Mouse (Mus musculus) gastrocnemius, postnatal 36 days (tissue): ENCODE data around the gene Cdca7l. TPM values are rescaled to one million over a fixed set of nuclear protein-coding genes. Genes with fewer than 3 reads are reported as not detected.

Source experiments
- DNase-seq, 2 experiments: peaks; one replicate each; pipeline ENCODE4 v3.0.0; 2022
- intact Hi-C: fragments of 180-260 bp; cut with DNase I; formaldehyde crosslinking; loops from one replicate; pipeline ENCODE4 v1.15.1; 2025
- total RNA-seq, 2 experiments: library from RNA; stranded (reverse); gene quantifications; 2 replicates each; pipeline ENCODE4 v1.2.3; 2021

The Cdca7l gene
- total RNA-seq, 2 experiments from 2014 or later: 0.20 to 0.27 TPM

GRCm38 (mm10) chr12:117808355-117809326 is 4.6 kb downstream of the Cdca7l start:
- no peak for DNase-seq
- intact Hi-C loops: no loop called here

- DNase-seq: no peak
- intact Hi-C loops: loop anchor here (10.0 kb wide), 1 partner anchor 1045 kb away; no protein-coding TSS in a partner anchor
These were observed 5.4 kb downstream of the Cdca7l start for GRCm38 (mm10) chr12:117809327-117810017.

GRCm38 (mm10) chr12:117810074-117810473 is 6.0 kb downstream of the Cdca7l start:
- intact Hi-C loops: loop anchor here (10.0 kb wide), 1 partner anchor 1045 kb away; no protein-coding TSS in a partner anchor
- no peak for DNase-seq

GRCm38 (mm10) chr12:117820138-117820858 is 16.2 kb downstream of the Cdca7l start:
- intact Hi-C loops: loop anchor here (1.0 kb wide), 1 partner anchor 33 kb away; no protein-coding TSS in a partner anchor
- DNase-seq: no peak

GRCm38 (mm10) chr12:117820859-117821221 is 16.8 kb downstream of the Cdca7l start:
- intact Hi-C loops: loop anchor here (1.0 kb wide), 1 partner anchor 32 kb away; no protein-coding TSS in a partner anchor

GRCm38 (mm10) chr12:117821394-117821793 is 17.3 kb downstream of the Cdca7l start:
- DNase-seq: no peak
- intact Hi-C loops: no loop called here

More at GRCm38 (mm10) chr12:117820859-117821221, 16.8 kb downstream of the Cdca7l start:
- DNase-seq: no peak

GRCm38 (mm10) chr12:117828350-117828749 is 24.3 kb downstream of the Cdca7l start:
- intact Hi-C loops: no loop called here
- no peak for DNase-seq

GRCm38 (mm10) chr12:117831351-117831961 is 27.4 kb downstream of the Cdca7l start:
- DNase-seq: no peak
- intact Hi-C loops: no loop called here

GRCm38 (mm10) chr12:117832190-117832589 is 28.1 kb downstream of the Cdca7l start:
- intact Hi-C loops: no loop called here
- DNase-seq: no peak

GRCm38 (mm10) chr12:117834652-117835051 is 30.6 kb downstream of the Cdca7l start:
- intact Hi-C loops: no loop called here
- no peak for DNase-seq

- DNase-seq: no peak
- intact Hi-C loops: no loop called here
These were observed 31.3 kb downstream of the Cdca7l start for GRCm38 (mm10) chr12:117835371-117835770.

GRCm38 (mm10) chr12:117837376-117837775 is 33.3 kb downstream of the Cdca7l start:
- intact Hi-C loops: no loop called here

GRCm38 (mm10) chr12:117840705-117841104 is 36.6 kb downstream of the Cdca7l start:
- DNase-seq: no peak
- intact Hi-C loops: no loop called here

More at GRCm38 (mm10) chr12:117837376-117837775, 33.3 kb downstream of the Cdca7l start:
- DNase-seq: no peak

GRCm38 (mm10) chr12:117842676-117843075 is 38.6 kb downstream of the Cdca7l start:
- intact Hi-C loops: no loop called here
- no peak for DNase-seq

- DNase-seq: peak; percentile 8 to 31
- intact Hi-C loops: no loop called here
These were observed 39.4 kb downstream of the Cdca7l start for GRCm38 (mm10) chr12:117843302-117844074.

- no peak for DNase-seq
- intact Hi-C loops: no loop called here
These were observed 40.0 kb downstream of the Cdca7l start for GRCm38 (mm10) chr12:117844075-117844408.

- intact Hi-C loops: no loop called here
- no peak for DNase-seq
These were observed 40.8 kb downstream of the Cdca7l start for GRCm38 (mm10) chr12:117844917-117845316.

- intact Hi-C loops: no loop called here
- DNase-seq: no peak
These were observed 44.5 kb downstream of the Cdca7l start for GRCm38 (mm10) chr12:117848621-117849020.

- intact Hi-C loops: loop anchor here (10.0 kb wide), 1 partner anchor 446 kb away; no protein-coding TSS in a partner anchor
- DNase-seq: no peak
These were observed 46.4 kb downstream of the Cdca7l start for GRCm38 (mm10) chr12:117850472-117850871.
